Mouse (Mus musculus): ENCODE data around the gene Mrpl28.

DNA sequence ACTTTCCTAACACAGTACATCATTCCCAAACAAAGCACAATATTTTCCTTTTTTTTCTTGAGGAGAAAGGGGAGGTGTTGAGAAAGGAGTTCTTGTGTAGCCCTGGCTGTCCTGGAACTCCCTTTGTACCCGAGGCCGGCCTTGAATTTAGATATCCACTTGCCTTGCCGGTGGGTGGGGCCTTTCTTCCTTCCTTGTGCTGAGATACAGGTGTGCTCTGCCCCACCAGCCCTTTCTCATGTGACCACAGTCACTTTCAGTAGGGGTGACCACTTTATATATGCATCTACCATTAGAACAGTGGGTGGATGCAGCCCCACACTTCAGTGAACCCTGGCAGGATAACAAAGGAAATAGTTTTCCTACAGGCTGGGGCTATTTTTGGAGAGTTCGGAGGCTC lies 11.6 kb upstream of the Mrpl28 start:
- TF ChIP-seq CTCF (IDR thresholded peaks at IDR 0.05; ENCODE audit: low read depth) (no peak), EP300 (IDR thresholded peaks at IDR 0.05; ENCODE audit: low read depth) (no peak)
